8 mouse cellular contexts compared by ENCODE assay signal in the genomic region with DNA sequence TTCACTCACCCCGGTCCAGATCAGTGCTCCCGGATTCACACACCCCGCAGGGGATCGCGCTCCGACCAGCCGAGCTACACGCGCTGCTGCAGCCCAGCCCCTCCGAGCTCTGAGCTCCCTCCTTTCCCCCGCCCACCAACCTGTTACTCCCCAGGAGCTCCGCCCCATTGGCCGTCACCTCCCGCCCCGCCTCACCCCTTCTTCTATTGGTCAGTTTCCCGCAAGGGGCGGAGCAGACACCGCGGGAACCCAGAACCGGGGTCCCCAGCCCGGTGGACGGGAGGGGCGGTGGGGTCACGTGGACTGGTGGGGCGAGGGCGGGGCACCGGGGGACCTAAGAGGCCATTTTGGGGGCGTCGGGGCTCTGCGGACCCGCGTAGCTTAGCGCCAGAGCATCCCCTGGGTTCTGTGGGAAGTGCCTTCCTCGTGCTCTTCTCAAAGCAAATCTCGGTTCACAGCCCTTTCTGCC. TPM values are rescaled to one million over a fixed set of nuclear protein-coding genes. Genes with fewer than 3 reads are reported as not detected.
A peak's percentile ranks its signal among the peaks of the same experiment; 100 is the strongest.
DNase-seq lines count a peak whose midpoint lies in the region; ATAC-seq and TF ChIP-seq lines count a peak whose summit lies in the region.

Cgn (minus strand) TSS at position 126 of the 469 bp plus-strand sequence.

- in situ Hi-C loops in Patski (cut with MboI; ENCODE audit: low pct_unique_long_range_greater_than_20kb) = no loop called here

- H3K4me2 ChIP-seq in hindbrain, embryonic 15.5 days = peak within 1 kb of the TSS; percentile 86

- no peak for TF ChIP-seq CTCF in Patski (IDR thresholded peaks at IDR 0.05)

- H3K9ac ChIP-seq in hindbrain, embryonic 15.5 days = peak within 1 kb of the TSS; percentile 67

- no peaks in the 10 kb centered on the region for H3K9me3 ChIP-seq in hindbrain, embryonic 15.5 days

- no peaks in the 10 kb centered on the region for H3K36me3 ChIP-seq in hindbrain, embryonic 15.5 days

- POLR2A ChIA-PET in Patski (lab: Charles Lee) = interaction anchor here (0.7 to 1.4 kb wide), 2 partner anchors 16 to 314 kb away, joined by 3 read pairs; no protein-coding TSS in a partner anchor

- under 1% methylated on average over 35 of the region's 35 CpGs for WGBS in hindbrain, embryonic 15.5 days

- DNase-seq in Patski (ENCODE audit: low read depth, low spot score) = peak; percentile 47
- peak; percentile 97 to 98 for DNase-seq in cerebellum, postnatal 25 days
- DNase-seq in frontal cortex, postnatal 36 days (ENCODE audit: low spot score in 2 of 2) = peak; percentile 89 to 91
- DNase-seq in layer of hippocampus, postnatal 36 days = peak; percentile 91 to 92
- peak; percentile 94 for DNase-seq in lung, postnatal 25 days (ENCODE audit: low spot score)
- peak; percentile 98 for DNase-seq in retina, embryonic 14.5 days (ENCODE audit: low spot score)
- DNase-seq in thymus, postnatal 36 days = peak; percentile 94 to 95

- peak; percentile 97 for ATAC-seq in Patski
- peak; percentile 94 for ATAC-seq in hindbrain, embryonic 15.5 days (ENCODE audit: low FRiP score, low read depth)

- H3K4me3 ChIP-seq in hindbrain, embryonic 15.5 days = peak within 1 kb of the TSS; percentile 48

- H3K4me1 ChIP-seq in hindbrain, embryonic 15.5 days (replicated peaks) = peaks cover 20% of the 10 kb centered on the region

- CTCF ChIA-PET in Patski (lab: Charles Lee) = interaction anchor here (1.7 to 2.6 kb wide), 3 partner anchors 9 to 20 kb away, joined by 4 to 8 read pairs (median 7); no protein-coding TSS in a partner anchor

- H3K27me3 ChIP-seq in Patski = no peaks in the 10 kb centered on the region
- no peaks in the 10 kb centered on the region for H3K27me3 ChIP-seq in hindbrain, embryonic 15.5 days

- H3K27ac ChIP-seq in hindbrain, embryonic 15.5 days (replicated peaks) = peak within 1 kb of the TSS; percentile 91

RNA-seq across cellular contexts. Expression of gene Cgn, which starts in this region (rescaled TPM):
- polyA plus RNA-seq in Patski (2021) = 6.8 TPM
- polyA plus RNA-seq in hindbrain, embryonic 15.5 days (2015; fragmentation: Nextera tagmentation; extraction: Ambion mirVana) = 13.5 and 14.3 TPM in 2 replicates
- 1 to 10 TPM; 3.2 to 3.6 TPM for total RNA-seq in layer of hippocampus, postnatal 36 days (2021)

Comparison
In these comparisons a context has a peak if more than half of its experiments do, and no peak if none do; other contexts are left out.
1. Peak in every context shown above with its lines: DNase-seq, ATAC-seq, H3K4me3 ChIP-seq and H3K27ac ChIP-seq.
2. DNase-seq: peak in every context shown above with its lines; median percentile 98 in retina, embryonic 14.5 days; 98 in cerebellum, postnatal 25 days; 94 in thymus, postnatal 36 days; 94 in lung, postnatal 25 days; 92 in layer of hippocampus, postnatal 36 days; 90 in frontal cortex, postnatal 36 days; 47 in Patski.